Mouse (Mus musculus): ENCODE data around the gene Cuta.

Cuta gene

DNA sequence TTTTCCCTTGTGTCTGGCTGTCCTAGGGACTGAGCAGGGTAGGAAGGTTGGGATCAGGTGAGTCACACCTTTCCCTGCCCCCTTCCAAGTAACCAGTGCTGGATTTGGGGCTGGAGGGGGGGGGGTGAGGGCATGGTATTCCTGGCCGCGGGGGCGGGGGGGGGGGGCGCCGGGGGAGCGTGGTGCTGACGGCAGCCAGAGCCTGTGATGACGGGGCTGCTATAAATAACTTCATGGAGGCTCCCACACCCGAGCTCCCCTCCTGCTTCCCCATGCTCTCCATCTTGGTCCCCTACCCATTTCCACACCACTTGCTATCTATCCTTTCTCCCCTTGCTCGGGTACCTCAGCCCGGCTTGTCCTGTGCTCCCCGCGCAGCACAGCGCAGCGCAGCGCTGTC, 14.4 kb upstream of the Cuta start:
- no peak for DNase-seq

GRCm38 (mm10) chr17:26953201-26953600, 13.8 kb upstream of the Cuta start:
- no peak for DNase-seq

DNA sequence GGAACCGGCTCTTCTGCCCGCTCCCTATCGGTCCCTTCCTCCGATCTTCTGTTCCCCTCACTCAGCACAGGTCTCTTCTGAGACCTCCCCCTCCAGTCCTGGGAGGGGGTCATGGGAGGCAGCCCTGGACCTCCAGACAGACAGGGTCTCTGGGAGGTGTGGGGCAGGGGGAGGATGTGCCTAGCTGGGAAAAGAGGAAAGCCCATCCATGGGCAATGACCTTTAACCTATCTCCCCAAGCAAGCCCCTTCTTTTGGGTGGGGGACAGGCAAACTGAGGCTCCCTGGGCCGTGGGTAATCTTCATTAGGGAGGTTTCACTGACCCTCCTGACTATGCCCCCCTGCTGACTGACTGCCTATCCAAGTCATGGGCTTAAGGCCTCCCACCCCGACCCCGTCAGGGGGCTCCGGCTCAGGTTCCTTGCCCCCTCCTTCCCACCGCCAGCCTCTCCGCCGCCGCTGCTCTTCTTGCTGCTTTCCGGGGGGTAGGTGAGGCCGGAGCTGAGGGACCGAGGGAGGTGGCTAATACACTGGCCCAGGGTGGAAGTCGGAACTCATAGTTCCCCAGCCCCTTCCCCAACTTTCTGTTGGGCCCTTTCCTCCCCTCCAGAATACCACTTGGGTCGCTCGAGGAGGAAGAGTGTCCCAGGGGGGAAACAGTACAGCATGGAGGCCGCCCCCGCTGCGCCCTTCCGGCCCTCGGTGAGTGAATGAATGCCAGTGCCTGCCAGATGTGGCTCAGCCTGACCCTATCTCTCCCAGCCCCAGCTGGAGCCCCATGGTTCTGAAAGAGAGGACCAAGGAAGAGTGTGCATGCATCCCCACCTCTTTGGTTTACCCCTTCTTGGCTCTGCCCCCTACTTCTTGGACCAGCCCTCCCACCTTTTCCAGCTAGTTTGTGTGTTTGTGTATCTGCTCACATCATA, 12.8 kb upstream of the Cuta start:
- peak in 1 of 2 experiments; percentile 41 for DNase-seq

DNA sequence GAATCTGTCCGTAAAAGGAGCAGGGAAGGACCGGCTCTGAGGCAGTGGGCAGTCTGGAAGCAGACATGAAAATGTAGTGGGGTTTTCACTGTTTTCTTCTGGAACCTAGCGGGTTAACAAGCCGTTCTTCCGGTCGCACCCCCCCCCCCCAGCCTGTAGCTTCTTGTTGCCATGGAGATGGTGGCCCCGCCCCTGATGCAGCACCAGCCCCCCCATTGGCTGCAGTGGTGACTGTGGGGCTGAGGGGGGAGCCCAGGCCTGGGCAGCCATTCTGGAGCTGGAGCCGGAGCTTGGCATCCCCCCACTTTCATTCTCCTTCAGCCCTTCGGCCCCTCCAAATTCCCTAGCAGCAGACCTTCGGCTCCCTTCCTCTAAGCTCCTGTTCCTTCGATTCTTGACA, 12.0 kb upstream of the Cuta start:
- peak; percentile 85 to 90 for DNase-seq

DNA sequence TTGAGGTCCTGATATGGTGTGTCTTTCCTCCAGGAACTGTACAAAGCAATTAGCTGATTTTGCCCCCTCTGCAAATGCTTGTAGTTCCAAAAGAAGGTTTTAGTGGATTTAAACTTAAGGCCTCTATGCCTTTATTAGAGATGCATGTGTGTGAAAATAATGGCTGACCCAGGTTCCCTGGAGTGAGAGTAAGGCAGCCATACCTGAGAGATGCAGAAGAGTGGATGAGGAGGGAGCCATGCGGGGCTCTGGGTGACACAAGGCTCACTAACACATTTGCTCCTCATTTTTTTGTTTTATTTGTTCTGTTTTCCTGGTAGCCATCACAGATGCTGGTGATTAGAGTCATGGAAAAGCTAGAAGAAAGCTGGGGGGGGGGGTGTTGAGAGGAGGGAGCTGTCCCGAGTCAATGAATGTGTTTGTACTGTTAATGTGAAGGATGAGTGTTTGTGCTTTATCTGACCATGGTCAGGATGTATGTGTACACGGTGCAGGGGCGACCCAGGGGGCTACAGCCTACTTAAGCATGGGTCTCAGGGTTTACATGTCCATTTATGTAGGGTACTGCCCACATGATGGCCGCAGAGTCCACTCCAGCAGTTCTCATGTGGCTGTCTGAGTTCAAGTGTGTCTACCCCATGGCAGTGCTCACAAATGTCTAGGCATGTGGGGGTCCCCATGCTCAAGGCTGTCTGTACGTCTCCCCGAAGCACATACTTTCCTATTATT, 11.4 kb upstream of the Cuta start:
- DNase-seq: no peak

DNA sequence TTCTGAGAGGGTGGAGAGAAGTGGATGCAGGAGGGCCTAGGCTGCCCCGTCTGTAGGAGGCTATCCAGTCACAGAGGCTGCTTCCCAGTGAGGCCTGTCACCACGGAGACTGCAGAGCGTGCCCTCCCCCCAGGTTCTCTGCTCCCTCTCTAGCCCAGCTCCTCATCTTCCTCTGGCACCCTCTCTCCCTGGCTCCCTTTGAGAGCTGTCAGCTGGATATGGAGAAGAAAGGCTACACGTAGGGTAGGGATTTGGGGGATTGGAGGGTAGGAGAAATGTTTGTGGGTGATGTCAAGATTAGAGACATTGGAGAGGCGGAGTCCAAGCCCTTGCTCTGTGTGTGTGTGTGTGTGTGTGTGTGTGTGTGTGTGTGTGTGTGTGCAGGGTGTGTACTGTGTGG, 10.5 kb upstream of the Cuta start:
- DNase-seq: no peak

DNA sequence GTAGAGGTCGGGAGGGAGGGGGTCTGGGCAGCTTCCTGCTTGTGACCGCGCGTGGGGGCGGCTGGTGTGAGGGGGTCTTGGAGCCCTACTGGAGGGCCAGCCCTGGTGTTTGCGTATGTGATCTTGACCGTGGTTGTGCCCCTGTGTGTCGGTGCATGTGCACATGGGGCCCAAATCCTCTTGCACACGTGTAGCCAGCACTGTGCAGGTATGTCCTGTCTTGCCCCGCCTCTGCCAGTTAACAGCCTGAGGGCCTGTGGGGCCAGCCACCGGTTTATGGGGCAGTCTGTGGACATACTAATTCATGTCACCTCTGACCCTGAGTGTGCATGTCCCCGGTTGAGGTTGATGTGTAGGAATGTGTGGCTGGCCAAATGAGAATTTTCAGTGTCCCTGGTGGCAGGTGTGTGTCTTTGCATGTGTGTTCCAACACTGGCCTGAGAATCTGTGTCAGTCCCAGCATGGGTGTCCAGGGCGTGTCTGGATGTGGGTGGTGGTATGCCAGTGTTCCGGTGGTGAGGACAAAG, 9.7 kb upstream of the Cuta start:
- DNase-seq: peak in 1 of 2 experiments; percentile 33

GRCm38 (mm10) chr17:26948316-26949050, 9.1 kb upstream of the Cuta start:
- peak; percentile 52 to 66 for DNase-seq

DNA sequence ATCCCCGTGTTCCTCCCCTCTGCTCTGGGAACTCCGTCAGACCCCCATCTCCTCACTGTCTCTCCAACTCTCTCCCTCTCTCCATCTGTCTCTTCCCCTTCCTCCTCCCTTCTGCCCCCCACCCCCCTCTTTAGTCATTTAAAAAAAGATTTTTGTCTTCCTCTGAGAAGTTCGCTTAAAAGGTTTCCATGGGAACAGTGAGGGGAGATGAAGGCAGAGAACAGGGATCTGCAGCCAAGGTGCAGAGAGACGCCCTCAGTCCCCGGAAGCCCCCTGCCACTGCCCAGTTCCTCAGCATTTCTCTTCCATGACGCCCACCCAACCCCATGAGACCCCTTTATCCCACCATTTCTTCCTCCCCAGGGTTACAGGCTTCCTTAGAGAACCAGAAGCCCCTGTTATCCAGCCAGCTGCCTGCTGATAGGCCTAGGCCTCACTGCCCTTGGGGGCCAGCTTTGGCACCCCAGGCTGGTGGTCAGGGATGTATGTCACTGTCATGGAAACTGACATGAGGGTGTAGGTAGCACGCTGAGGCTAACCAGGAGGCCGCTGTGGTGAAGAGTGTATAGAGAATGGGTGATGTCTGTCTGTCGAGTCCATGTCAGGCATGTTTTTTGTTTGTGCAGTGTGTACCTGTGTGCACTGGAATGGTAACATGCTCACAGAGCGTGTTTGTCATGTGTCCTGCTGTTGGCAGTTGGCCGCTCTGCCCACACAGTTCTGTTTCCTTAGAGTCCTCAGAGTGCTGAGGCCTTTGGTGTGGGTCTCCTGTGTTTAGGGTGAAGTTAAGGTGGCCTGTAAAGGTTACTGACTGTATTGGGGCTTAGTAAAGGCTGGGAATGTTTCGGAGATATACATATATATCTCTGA, 8.1 kb upstream of the Cuta start:
- no peak for DNase-seq

GRCm38 (mm10) chr17:26946567-26946966, 7.2 kb upstream of the Cuta start:
- peak; percentile 83 to 89 for DNase-seq

DNA sequence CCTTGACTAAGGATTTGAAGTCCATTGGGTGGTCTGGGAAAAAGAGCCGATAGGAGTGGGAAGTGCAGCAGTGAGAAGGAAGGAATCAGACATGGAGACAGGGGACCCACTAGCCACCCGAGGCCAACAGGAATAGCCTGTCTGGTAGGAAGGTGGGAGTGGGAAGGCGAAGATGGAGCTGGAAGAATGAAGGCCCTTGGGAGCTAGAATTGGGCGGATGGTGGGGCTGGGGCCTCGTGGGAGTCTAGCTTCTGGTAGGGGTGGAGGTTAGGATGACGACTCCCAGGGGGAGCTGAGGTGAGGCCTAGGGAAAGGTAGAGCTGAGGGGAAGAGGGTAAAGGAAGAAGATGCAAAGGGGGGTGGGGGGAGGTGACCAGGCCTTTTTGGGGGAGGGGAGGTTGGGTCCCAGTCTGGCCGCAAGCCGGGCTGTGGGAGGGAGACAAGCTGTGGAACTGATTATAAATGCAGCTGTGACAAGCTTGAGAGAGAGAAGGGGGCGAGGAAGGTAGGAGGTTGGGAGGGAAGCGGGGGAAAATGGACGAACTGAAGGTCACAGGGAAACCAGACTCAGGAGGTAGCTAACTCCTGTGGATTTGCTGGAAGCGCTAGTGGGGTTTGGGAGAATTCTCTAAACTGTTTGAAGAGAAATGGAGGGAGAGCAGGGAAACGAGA, 6.6 kb upstream of the Cuta start:
- no peak for DNase-seq

GRCm38 (mm10) chr17:26941841-26942570, 2.6 kb upstream of the Cuta start:
- no peak for DNase-seq

- DNase-seq: peak in 1 of 2 experiments; percentile 42
Measured at GRCm38 (mm10) chr17:26941031-26941789, 1.8 kb upstream of the Cuta start, which contains the start of gene Syngap1. Syngap1 (plus strand) TSS chr17:26941253.

DNA sequence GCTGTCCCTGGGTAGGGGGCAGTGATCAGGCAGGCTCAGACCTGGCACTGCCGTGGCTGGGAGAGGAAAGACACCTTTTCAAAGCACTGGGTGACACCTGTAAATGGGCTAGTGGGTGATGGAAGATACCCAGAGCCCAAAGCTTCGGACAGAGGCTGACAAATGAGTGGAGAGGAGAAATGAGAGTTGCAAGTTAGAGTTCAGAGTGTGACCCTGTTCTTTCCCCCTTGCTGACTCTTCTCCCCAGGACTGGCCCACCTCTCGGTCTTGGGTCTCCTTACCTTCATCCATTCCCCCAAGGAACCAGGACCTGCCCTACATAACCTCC, 568 bp upstream of the Cuta start:
- DNase-seq: no peak

- no peak for DNase-seq
Measured at GRCm38 (mm10) chr17:26938731-26939130, 638 bp downstream of the Cuta start.

DNA sequence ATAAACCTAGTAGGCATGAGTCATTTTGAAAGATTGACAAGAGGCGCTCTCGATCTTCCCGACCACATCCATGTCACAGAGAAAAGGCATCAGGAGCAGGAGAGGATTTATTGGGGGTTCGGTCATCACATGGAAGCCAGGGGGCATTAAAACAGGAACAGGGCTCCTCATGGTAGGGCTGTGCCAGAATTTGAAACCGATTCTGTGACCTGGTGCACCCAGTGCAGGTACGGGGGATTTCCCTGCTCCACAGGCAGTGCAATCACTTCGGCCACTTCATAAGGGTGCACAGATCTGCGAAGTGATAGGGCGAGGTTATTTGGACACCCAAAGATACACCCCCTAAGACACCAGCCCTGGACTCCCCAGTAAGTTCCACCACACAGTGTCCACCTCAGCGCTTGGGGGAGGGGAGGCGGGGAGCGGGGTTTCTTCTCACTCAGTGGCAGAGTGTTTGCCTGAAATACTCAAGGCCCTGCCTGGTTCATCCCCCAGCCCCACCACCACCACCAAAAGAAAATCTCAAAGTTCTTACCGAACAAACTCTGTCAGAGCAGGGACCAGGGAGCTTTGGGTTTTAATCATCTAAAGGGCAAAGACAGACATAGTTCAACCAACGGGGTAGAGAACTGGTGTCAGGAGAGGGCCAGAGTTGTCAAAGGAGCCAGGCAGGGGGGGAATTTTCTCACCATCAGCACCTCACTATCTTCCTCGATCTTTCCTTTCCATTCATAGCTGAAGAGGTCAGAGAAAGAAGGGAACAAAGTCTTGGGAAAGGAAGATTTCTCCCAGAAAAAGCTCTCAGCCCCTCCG, 1.3 kb downstream of the Cuta start:
- no peak for DNase-seq

DNA sequence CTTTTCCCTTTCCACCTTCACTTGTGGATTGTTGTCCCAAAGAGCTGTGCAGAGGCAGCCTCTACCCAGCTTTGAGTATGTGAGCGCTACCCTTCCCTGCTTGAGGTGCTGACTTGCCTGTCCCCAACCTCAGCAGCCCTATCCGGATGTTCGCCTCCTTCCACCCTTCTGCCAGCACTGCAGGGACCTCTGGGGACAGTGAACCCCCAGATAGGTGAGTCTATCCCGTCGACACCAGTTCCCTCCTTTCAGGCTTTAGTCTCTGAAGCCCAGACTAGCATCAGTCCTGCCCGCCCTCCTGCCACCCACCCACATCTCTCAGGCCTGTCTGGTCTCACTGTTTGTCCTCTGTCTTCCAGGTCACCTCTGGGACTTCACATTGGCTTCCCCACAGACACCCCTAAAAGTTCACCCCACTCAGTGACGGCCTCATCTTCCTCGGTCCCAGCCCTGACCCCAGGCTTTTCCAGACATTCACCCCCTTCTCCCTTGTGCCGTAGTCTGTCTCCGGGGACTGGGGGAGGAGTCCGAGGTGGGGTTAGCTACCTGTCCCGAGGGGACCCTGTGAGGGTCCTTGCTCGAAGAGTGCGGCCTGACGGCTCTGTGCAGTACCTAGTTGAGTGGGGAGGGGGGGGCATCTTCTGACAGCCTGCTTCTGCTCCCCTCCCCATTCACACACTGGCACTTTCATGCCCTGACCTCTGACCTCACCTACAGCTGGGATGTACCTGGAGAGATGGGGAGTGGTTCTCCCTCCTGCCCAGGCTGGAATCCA, 2.3 kb downstream of the Cuta start:
- DNase-seq: no peak

GRCm38 (mm10) chr17:26936453-26936852, 2.9 kb downstream of the Cuta start:
- peak in 1 of 2 experiments; percentile 28 for DNase-seq
